Mouse (Mus musculus): ENCODE measurements at regions not wholly inside any gene's neighbourhood (a gene's known extent, or its start where the extent isn't known, plus 50 kb on each side); places are given as distances from the start of the nearest gene placed in this dataset.

- no peak overlapping the region for H3K4me2 ChIP-seq (replicated peaks; ENCODE audit: low read depth)
- no peaks in the 10 kb centered on the region for H3K36me3 ChIP-seq (ENCODE audit: control insufficient read depth, insufficient read depth)
- ATAC-seq: no peak
- no peak overlapping the region for H3K9ac ChIP-seq (ENCODE audit: low read depth, low read length)
- no peak for TF ChIP-seq CTCF (IDR thresholded peaks at IDR 0.05; ENCODE audit: low read depth)
- no peak overlapping the region for H3K4me3 ChIP-seq (ENCODE audit: low read depth, low read length)
- no peaks in the 10 kb centered on the region for H3K27me3 ChIP-seq (replicated peaks; ENCODE audit: control insufficient read depth, insufficient read depth, low read length)
- 56% methylated on average over 1 of the region's 1 CpGs for WGBS
- H3K9me3 ChIP-seq (ENCODE audit: control insufficient read depth): no peaks in the 10 kb centered on the region
- H3K4me1 ChIP-seq (replicated peaks; ENCODE audit: control insufficient read depth, insufficient read depth, low read length): no peaks in the 10 kb centered on the region
- no peak overlapping the region for H3K27ac ChIP-seq (ENCODE audit: low read depth, low read length)
Measured at GRCm38 (mm10) chr4:35640866-35641265, 414.9 kb upstream of the C9orf72 start.

- Histone ChIP-seq H3K27me3 (replicated peaks; ENCODE audit: control insufficient read depth, insufficient read depth, low read length) (no peaks in the 10 kb centered on the region), H3K9me3 (ENCODE audit: control insufficient read depth) (no peaks in the 10 kb centered on the region), H3K9ac (ENCODE audit: low read depth, low read length) (no peak overlapping the region), H3K4me1 (replicated peaks; ENCODE audit: control insufficient read depth, insufficient read depth, low read length) (no peaks in the 10 kb centered on the region), H3K27ac (ENCODE audit: low read depth, low read length) (no peak overlapping the region), H3K4me3 (ENCODE audit: low read depth, low read length) (no peak overlapping the region), H3K4me2 (replicated peaks; ENCODE audit: low read depth) (no peak overlapping the region), H3K36me3 (ENCODE audit: control insufficient read depth, insufficient read depth) (no peaks in the 10 kb centered on the region)
- WGBS: 76% methylated on average over 1 of the region's 1 CpGs
- no peak for ATAC-seq
- TF ChIP-seq CTCF (IDR thresholded peaks at IDR 0.05; ENCODE audit: low read depth): no peak
Measured at GRCm38 (mm10) chr4:35606200-35606599, 380.2 kb upstream of the C9orf72 start.

GRCm38 (mm10) chr4:35578086-35578485, 352.1 kb upstream of the C9orf72 start:
- no peak for TF ChIP-seq CTCF (IDR thresholded peaks at IDR 0.05; ENCODE audit: low read depth)
- H3K27me3 ChIP-seq (replicated peaks; ENCODE audit: control insufficient read depth, insufficient read depth, low read length): no peaks in the 10 kb centered on the region
- H3K9me3 ChIP-seq (ENCODE audit: control insufficient read depth): peaks cover 4% of the 10 kb centered on the region; the same call in 1 of the 2 replicates
- H3K27ac ChIP-seq (ENCODE audit: low read depth, low read length): no peak overlapping the region
- 75% methylated on average over 1 of the region's 1 CpGs for WGBS
- no peaks in the 10 kb centered on the region for H3K36me3 ChIP-seq (ENCODE audit: control insufficient read depth, insufficient read depth)
- H3K4me1 ChIP-seq (replicated peaks; ENCODE audit: control insufficient read depth, insufficient read depth, low read length): no peaks in the 10 kb centered on the region
- ATAC-seq: no peak
- no peak overlapping the region for H3K4me3 ChIP-seq (ENCODE audit: low read depth, low read length)
- no peak overlapping the region for H3K9ac ChIP-seq (ENCODE audit: low read depth, low read length)
- no peak overlapping the region for H3K4me2 ChIP-seq (replicated peaks; ENCODE audit: low read depth)

GRCm38 (mm10) chr4:35575179-35575974, 349.4 kb upstream of the C9orf72 start:
- ATAC-seq: peak; percentile 94
- Histone ChIP-seq H3K4me1 (replicated peaks; ENCODE audit: control insufficient read depth, insufficient read depth, low read length) (no peaks in the 10 kb centered on the region), H3K9ac (ENCODE audit: low read depth, low read length) (no peak overlapping the region), H3K27me3 (replicated peaks; ENCODE audit: control insufficient read depth, insufficient read depth, low read length) (no peaks in the 10 kb centered on the region), H3K9me3 (ENCODE audit: control insufficient read depth) (peaks cover 4% of the 10 kb centered on the region; the same call in 1 of the 2 replicates), H3K4me2 (replicated peaks; ENCODE audit: low read depth) (no peak overlapping the region), H3K36me3 (ENCODE audit: control insufficient read depth, insufficient read depth) (no peaks in the 10 kb centered on the region), H3K27ac (ENCODE audit: low read depth, low read length) (no peak overlapping the region; the same call in 1 of the 2 replicates), H3K4me3 (ENCODE audit: low read depth, low read length) (no peak overlapping the region)
- WGBS: 49% methylated on average over 11 of the region's 11 CpGs
- no peak for TF ChIP-seq CTCF (IDR thresholded peaks at IDR 0.05; ENCODE audit: low read depth)

- H3K4me1 ChIP-seq (replicated peaks; ENCODE audit: control insufficient read depth, insufficient read depth, low read length): no peaks in the 10 kb centered on the region
- no peak for ATAC-seq
- H3K4me3 ChIP-seq (ENCODE audit: low read depth, low read length): no peak overlapping the region
- H3K9ac ChIP-seq (ENCODE audit: low read depth, low read length): no peak overlapping the region
- H3K4me2 ChIP-seq (replicated peaks; ENCODE audit: low read depth): no peak overlapping the region
- no peaks in the 10 kb centered on the region for H3K27me3 ChIP-seq (replicated peaks; ENCODE audit: control insufficient read depth, insufficient read depth, low read length)
- no peaks in the 10 kb centered on the region for H3K9me3 ChIP-seq (ENCODE audit: control insufficient read depth)
- TF ChIP-seq CTCF (IDR thresholded peaks at IDR 0.05; ENCODE audit: low read depth): no peak
- H3K36me3 ChIP-seq (ENCODE audit: control insufficient read depth, insufficient read depth): no peaks in the 10 kb centered on the region
- 55% methylated on average over 9 of the region's 9 CpGs for WGBS
- H3K27ac ChIP-seq (ENCODE audit: low read depth, low read length): no peak overlapping the region
Measured at GRCm38 (mm10) chr4:35571541-35572447, 345.8 kb upstream of the C9orf72 start.

GRCm38 (mm10) chr4:35561303-35561702, 335.3 kb upstream of the C9orf72 start:
- Histone ChIP-seq H3K27ac (ENCODE audit: low read depth, low read length) (no peak overlapping the region), H3K27me3 (replicated peaks; ENCODE audit: control insufficient read depth, insufficient read depth, low read length) (no peaks in the 10 kb centered on the region), H3K36me3 (ENCODE audit: control insufficient read depth, insufficient read depth) (no peaks in the 10 kb centered on the region), H3K4me1 (replicated peaks; ENCODE audit: control insufficient read depth, insufficient read depth, low read length) (no peaks in the 10 kb centered on the region), H3K9me3 (ENCODE audit: control insufficient read depth) (no peaks in the 10 kb centered on the region), H3K9ac (ENCODE audit: low read depth, low read length) (no peak overlapping the region), H3K4me2 (replicated peaks; ENCODE audit: low read depth) (no peak overlapping the region), H3K4me3 (ENCODE audit: low read depth, low read length) (no peak overlapping the region)
- TF ChIP-seq CTCF (IDR thresholded peaks at IDR 0.05; ENCODE audit: low read depth): no peak
- ATAC-seq: no peak
- 45% methylated on average over 1 of the region's 1 CpGs for WGBS
